Mouse (Mus musculus) myocyte (in vitro differentiated cells): Measurements from ENCODE around the gene Cfap126. TPM values are rescaled to one million over a fixed set of nuclear protein-coding genes. Genes with fewer than 3 reads are reported as not detected.

Experiments
- H3K27me3 ChIP-seq: one replicate; pipeline ENCODE4 v1.6.1; 2011; ENCODE audit not compliant: control insufficient read depth, insufficient read depth, insufficient read length
- H3K36me3 ChIP-seq: one replicate; pipeline ENCODE4 v1.6.1; 2011; ENCODE audit not compliant: control insufficient read depth, insufficient read depth
- H3K4me2 ChIP-seq: one replicate; pipeline ENCODE4 v1.6.1; 2011; ENCODE audit warnings: low read depth, control low read depth
- H3K4me3 ChIP-seq: one replicate; pipeline ENCODE4 v1.5.1; 2011; ENCODE audit warnings: mild to moderate bottlenecking, control low read depth, moderate library complexity
- H3K79me2 ChIP-seq: one replicate; pipeline ENCODE4 v1.6.1; 2011; ENCODE audit not compliant: control insufficient read depth, insufficient read depth
- H3ac ChIP-seq: one replicate; pipeline ENCODE4 v1.6.1; 2011; ENCODE audit not compliant: control insufficient read depth, insufficient read length
- CEBPB ChIP-seq: IDR thresholded peaks from 2 replicates; pipeline ENCODE4 v1.6.1; 2011; ENCODE audit warnings: mild to moderate bottlenecking, moderate library complexity; ENCODE audit not compliant: poor library complexity, insufficient read depth, severe bottlenecking
- E2F4 ChIP-seq: IDR thresholded peaks from one replicate; pipeline ENCODE4 v1.6.1; 2011; ENCODE audit warnings: mild to moderate bottlenecking, control low read depth, moderate library complexity; ENCODE audit not compliant: insufficient read depth
- MAX ChIP-seq: IDR thresholded peaks from one replicate; pipeline ENCODE4 v1.6.1; 2011; ENCODE audit warnings: low read depth, mild to moderate bottlenecking, control low read depth
- MYOD1 ChIP-seq, 3 experiments: IDR thresholded peaks; one replicate each; pipeline ENCODE4 v1.6.1; 2011; ENCODE audit warnings: control low read depth in 2 of 3, low read depth in 2 of 3, mild to moderate bottlenecking in 2 of 3, moderate library complexity in 1 of 3; ENCODE audit not compliant: insufficient read length in 2 of 3, control insufficient read depth in 1 of 3
- MYOG ChIP-seq, 3 experiments: IDR thresholded peaks; one replicate each; pipeline ENCODE4 v1.6.1; 2011; ENCODE audit warnings: control low read depth in 2 of 3, low read depth in 2 of 3, mild to moderate bottlenecking in 2 of 3; ENCODE audit not compliant: insufficient read length in 2 of 3, control insufficient read depth in 1 of 3, insufficient read depth in 1 of 3
- POLR2A ChIP-seq: IDR thresholded peaks from one replicate; pipeline ENCODE4 v1.6.1; 2011; ENCODE audit warnings: low read depth, mild to moderate bottlenecking, control low read depth, moderate library complexity; ENCODE audit not compliant: insufficient read length
- POLR2AphosphoS2 ChIP-seq: IDR thresholded peaks from one replicate; pipeline ENCODE4 v1.6.1; 2011; ENCODE audit warnings: low read depth, control low read depth; ENCODE audit not compliant: insufficient read length
- REST ChIP-seq: IDR thresholded peaks from one replicate; pipeline ENCODE4 v1.6.1; 2011; ENCODE audit warnings: mild to moderate bottlenecking, control low read depth, moderate library complexity; ENCODE audit not compliant: insufficient read depth, insufficient read length
- SRF ChIP-seq: IDR thresholded peaks from one replicate; pipeline ENCODE4 v1.6.1; 2011; ENCODE audit warnings: low read depth; ENCODE audit not compliant: control insufficient read depth, insufficient read length
- TCF12 ChIP-seq: IDR thresholded peaks from one replicate; pipeline ENCODE4 v1.6.1; 2011; ENCODE audit warnings: mild to moderate bottlenecking, control low read depth; ENCODE audit not compliant: poor library complexity, insufficient read depth, severe bottlenecking
- TCF3 ChIP-seq: IDR thresholded peaks from one replicate; pipeline ENCODE4 v1.6.1; 2011; ENCODE audit warnings: low read depth, control low read depth; ENCODE audit not compliant: insufficient read length
- USF1 ChIP-seq: IDR thresholded peaks from one replicate; pipeline ENCODE4 v1.6.1; 2011; ENCODE audit warnings: low read depth, mild to moderate bottlenecking, control low read depth, moderate library complexity
- polyA plus RNA-seq: library from polyadenylated mRNA; unstranded; fragments of >200 nt; fragmentation: generic; extraction: Trizol; gene quantifications from one replicate; pipeline ENCODE4 v1.2.1, GENCODE M21; 2012; ENCODE audit warnings: missing spikeins

The Cfap126 gene
- polyA plus RNA-seq, 1 experiment = 2.2 TPM

DNA sequence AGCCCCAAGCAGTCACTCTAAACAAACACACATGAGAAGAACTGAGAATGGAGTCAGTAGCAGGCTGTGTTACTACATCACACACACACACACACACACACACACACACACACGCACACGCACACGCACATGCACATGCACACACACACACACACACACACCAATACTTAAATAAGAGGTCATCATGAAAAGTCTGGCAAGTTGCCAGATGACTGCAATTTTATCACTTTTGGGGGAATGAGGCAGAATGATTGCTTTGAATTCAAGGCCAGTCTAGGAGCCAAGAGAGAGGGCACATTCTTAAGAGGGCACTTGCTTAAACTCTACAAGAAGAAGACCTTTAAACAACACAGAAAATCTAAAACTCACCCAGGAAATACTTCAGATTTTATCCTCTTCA is 48.8 kb downstream of the Cfap126 start:
- Histone ChIP-seq H3K79me2 (no peaks in the 10 kb centered on the region), H3ac (no peak overlapping the region), H3K27me3 (no peaks in the 10 kb centered on the region), H3K4me3 (no peak overlapping the region), H3K36me3 (no peaks in the 10 kb centered on the region), H3K4me2 (no peak overlapping the region)
- TF ChIP-seq MYOD1 (IDR thresholded peaks at IDR 0.05; ENCODE audit: control insufficient read depth in 1 of 3, insufficient read length in 2 of 3, low read depth in 2 of 3) = no peak
- no peak for TF ChIP-seq REST
- no peak for TF ChIP-seq SRF

DNA sequence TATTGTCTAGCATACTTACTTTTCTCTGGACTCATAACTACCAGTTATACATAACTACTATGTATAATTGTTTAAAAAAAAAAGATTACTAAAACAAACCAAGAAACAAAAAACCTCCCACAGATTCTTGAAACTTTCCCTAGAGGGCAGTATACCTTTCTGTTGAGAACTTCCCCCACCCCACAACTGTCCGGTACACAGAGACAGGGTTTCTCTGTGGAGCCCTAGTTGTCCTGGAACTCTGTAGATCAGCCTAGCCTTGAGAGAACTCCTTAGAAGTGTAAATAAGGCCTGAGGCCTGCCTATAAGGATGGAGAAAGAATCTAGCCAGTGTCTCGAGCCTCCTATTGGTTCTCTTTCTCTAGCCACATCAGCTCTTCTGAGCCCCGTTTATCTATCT is 50.5 kb downstream of the Cfap126 start:
- TF ChIP-seq USF1 (no peak), MYOG (IDR thresholded peaks at IDR 0.05; ENCODE audit: control insufficient read depth in 1 of 3, insufficient read depth in 1 of 3, insufficient read length in 2 of 3, low read depth in 2 of 3) (no peak), E2F4 (no peak), CEBPB (no peak), POLR2AphosphoS2 (no peak), SRF (no peak), TCF12 (no peak), MAX (no peak), REST (no peak), MYOD1 (IDR thresholded peaks at IDR 0.05; ENCODE audit: control insufficient read depth in 1 of 3, insufficient read length in 2 of 3, low read depth in 2 of 3) (no peak), POLR2A (no peak), TCF3 (no peak)
- Histone ChIP-seq H3K4me3 (no peak overlapping the region), H3K79me2 (no peaks in the 10 kb centered on the region), H3K4me2 (no peak overlapping the region), H3K27me3 (no peaks in the 10 kb centered on the region), H3K36me3 (no peaks in the 10 kb centered on the region), H3ac (no peak overlapping the region)

DNA sequence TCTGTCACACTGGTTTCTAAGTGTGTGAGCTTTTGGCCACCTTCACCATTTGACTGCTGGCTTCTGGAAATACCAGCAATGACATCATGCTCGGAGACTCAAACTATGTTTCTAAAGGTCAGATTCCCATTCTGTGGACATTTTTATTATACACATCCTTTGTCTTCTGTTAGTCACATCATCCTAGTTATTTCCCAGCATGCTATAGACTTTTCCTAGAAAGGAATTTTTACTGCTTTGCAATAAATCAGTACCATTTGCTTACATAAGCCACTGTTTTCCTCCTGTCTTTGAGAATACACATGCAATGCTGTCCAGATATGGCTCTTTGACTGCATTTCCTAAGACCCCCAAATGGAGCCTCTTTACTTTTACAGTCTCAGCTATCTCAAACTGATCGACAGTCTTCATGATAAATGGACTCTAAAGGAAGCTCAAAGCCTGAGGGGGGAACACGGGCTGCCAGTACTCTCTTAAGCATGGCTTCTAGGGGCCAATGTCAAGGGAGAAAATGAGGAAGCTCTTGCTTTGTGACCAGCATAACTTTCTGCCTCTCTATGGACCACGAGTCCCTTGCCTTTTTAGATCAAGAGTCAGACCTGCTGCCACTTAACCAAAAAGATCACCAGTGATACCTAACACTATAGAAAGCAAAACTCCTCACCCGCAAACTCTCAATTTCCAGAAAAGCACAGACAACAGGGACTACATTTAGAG is 52.1 kb downstream of the Cfap126 start:
- H3K79me2 ChIP-seq = no peaks in the 10 kb centered on the region
- H3K27me3 ChIP-seq = no peaks in the 10 kb centered on the region
- no peaks in the 10 kb centered on the region for H3K36me3 ChIP-seq
- H3K4me3 ChIP-seq = no peak overlapping the region
- TF ChIP-seq E2F4 (no peak), REST (no peak), POLR2A (no peak), TCF12 (no peak), CEBPB (no peak), USF1 (no peak), POLR2AphosphoS2 (no peak), TCF3 (no peak), MYOG (IDR thresholded peaks at IDR 0.05; ENCODE audit: control insufficient read depth in 1 of 3, insufficient read depth in 1 of 3, insufficient read length in 2 of 3, low read depth in 2 of 3) (no peak)
- no peak overlapping the region for H3K4me2 ChIP-seq
- H3ac ChIP-seq = no peak overlapping the region

DNA sequence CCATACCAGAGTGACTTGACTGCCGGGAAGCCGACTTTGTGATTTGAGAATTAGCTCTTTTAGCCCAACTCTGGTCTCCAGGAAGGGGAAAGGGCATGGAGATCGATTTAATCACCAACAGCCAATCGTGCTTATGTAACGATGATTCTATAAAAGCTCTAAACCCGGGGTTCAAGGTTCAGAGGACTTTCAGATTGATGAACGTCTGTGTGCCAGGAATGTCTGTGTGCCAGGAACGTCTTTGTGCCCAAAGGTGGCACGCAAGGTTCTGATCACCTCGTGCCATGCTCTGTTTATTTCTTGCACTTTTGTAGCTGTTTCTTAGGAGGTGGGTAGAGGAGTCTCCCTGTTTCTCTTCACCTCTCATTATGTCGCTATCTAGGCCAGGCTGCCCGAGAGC is 55.2 kb downstream of the Cfap126 start:
- Histone ChIP-seq H3ac (no peak overlapping the region), H3K4me2 (no peak overlapping the region), H3K27me3 (no peaks in the 10 kb centered on the region), H3K36me3 (no peaks in the 10 kb centered on the region), H3K4me3 (no peak overlapping the region), H3K79me2 (no peaks in the 10 kb centered on the region)
- TF ChIP-seq SRF (no peak), CEBPB (no peak), TCF3 (no peak), POLR2A (no peak), TCF12 (no peak), MYOD1 (IDR thresholded peaks at IDR 0.05; ENCODE audit: control insufficient read depth in 1 of 3, insufficient read length in 2 of 3, low read depth in 2 of 3) (no peak), REST (no peak), POLR2AphosphoS2 (no peak), MAX (no peak), MYOG (IDR thresholded peaks at IDR 0.05; ENCODE audit: control insufficient read depth in 1 of 3, insufficient read depth in 1 of 3, insufficient read length in 2 of 3, low read depth in 2 of 3) (no peak), USF1 (no peak), E2F4 (no peak)

DNA sequence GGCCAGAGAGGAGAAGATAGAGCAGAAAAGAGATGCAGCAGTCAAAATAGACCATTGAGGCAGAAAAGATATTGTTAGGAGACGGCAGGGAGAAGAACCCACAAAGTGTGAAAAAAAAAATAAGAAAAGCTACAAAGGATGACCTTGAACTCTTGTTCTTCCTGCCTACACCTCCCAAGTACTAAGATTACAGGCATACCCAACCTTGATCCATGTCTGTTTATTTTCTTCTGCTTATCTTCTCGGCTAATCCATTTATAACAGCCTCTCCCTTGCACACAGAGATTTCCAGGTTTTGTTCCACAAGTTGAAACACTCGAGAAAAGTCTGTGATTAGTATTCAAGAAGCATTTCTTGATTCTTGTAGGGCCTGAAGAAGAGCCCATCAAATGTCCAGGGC is 56.2 kb downstream of the Cfap126 start:
- H3K79me2 ChIP-seq = no peaks in the 10 kb centered on the region
- no peak overlapping the region for H3ac ChIP-seq
- H3K4me2 ChIP-seq = no peak overlapping the region
- no peaks in the 10 kb centered on the region for H3K27me3 ChIP-seq
- no peak for TF ChIP-seq USF1
- no peak for TF ChIP-seq MAX
- no peak for TF ChIP-seq TCF12
- TF ChIP-seq TCF3 = no peak
- no peak overlapping the region for H3K4me3 ChIP-seq
- H3K36me3 ChIP-seq = no peaks in the 10 kb centered on the region
